In genomic region chr9:113741108-113741636, GRCm38 (mm10) we compare ENCODE assay signal across 8 mouse cellular contexts. TPM values are rescaled to one million over a fixed set of nuclear protein-coding genes. Genes with fewer than 3 reads are reported as not detected.
A peak's percentile ranks its signal among the peaks of the same experiment; 100 is the strongest.
DNase-seq lines count a peak whose midpoint lies in the region; ATAC-seq and TF ChIP-seq lines count a peak whose summit lies in the region.

Clasp2 (plus strand) TSS chr9:113741473.

- peaks cover 2% of the 10 kb centered on the region; the same call in 1 of the 2 replicates for H3K27me3 ChIP-seq in G1E (ENCODE audit: insufficient read depth, low read length)
- no peaks in the 10 kb centered on the region for H3K27me3 ChIP-seq in forebrain, embryonic 16.5 days (replicated peaks; ENCODE audit: control insufficient read depth, insufficient read depth, low read length)
- H3K27me3 ChIP-seq in neural tube, embryonic 15.5 days (replicated peaks), result no peaks in the 10 kb centered on the region

- peak within 1 kb of the TSS; percentile 45 for H3K27ac ChIP-seq in forebrain, embryonic 16.5 days (ENCODE audit: low read length)
- H3K27ac ChIP-seq in neural tube, embryonic 15.5 days (replicated peaks), result peak within 1 kb of the TSS; percentile 81

- WGBS in forebrain, embryonic 16.5 days, result under 1% methylated on average over 63 of the region's 63 CpGs
- WGBS in lung, adult 2 months, result under 1% methylated on average over 63 of the region's 63 CpGs
- under 1% methylated on average over 62 of the region's 63 CpGs for WGBS in neural tube, embryonic 15.5 days

- H3K9ac ChIP-seq in forebrain, embryonic 16.5 days (replicated peaks; ENCODE audit: low read depth, low read length), result peak within 1 kb of the TSS; percentile 73
- H3K9ac ChIP-seq in neural tube, embryonic 15.5 days (replicated peaks), result peak within 1 kb of the TSS; percentile 72

- TF ChIP-seq CTCF in G1E (IDR thresholded peaks at IDR 0.05; ENCODE audit: low read depth, low read length), result no peak
- no peak for TF ChIP-seq CTCF in lung, adult 2 months (IDR thresholded peaks at IDR 0.05; ENCODE audit: insufficient read depth, low read length)

- peak within 1 kb of the TSS; percentile 81 for H3K4me2 ChIP-seq in forebrain, embryonic 16.5 days (ENCODE audit: low read length)
- peak within 1 kb of the TSS; percentile 92 for H3K4me2 ChIP-seq in neural tube, embryonic 15.5 days

- intact Hi-C loops in heart, postnatal 25 days (cut with DNase I), result loop anchor here (2.0 to 10.0 kb wide), 4 partner anchors 32 to 374 kb away; partner anchors contain the start of gene Pdcd6ip

- peak within 1 kb of the TSS; percentile 99 for H3K4me3 ChIP-seq in G1E (ENCODE audit: low read depth, low read length)
- H3K4me3 ChIP-seq in forebrain, embryonic 16.5 days (replicated peaks; ENCODE audit: low read length), result peak within 1 kb of the TSS; percentile 97
- H3K4me3 ChIP-seq in lung, adult 2 months (replicated peaks; ENCODE audit: extremely low read depth, low read depth, low read length), result peak within 1 kb of the TSS; percentile 90
- peak within 1 kb of the TSS; percentile 99 for H3K4me3 ChIP-seq in neural tube, embryonic 15.5 days (replicated peaks)

- peak; percentile 63; the same call in 1 of the 2 replicates for TF ChIP-seq POLR2A in lung, adult 2 months (IDR thresholded peaks at IDR 0.05; ENCODE audit: borderline replicate concordance, extremely low read depth, low read depth, low read length)

- peak; percentile 63; the same call in 1 of the 2 replicates for ATAC-seq in G1E (ENCODE audit: extremely low read depth, insufficient number of reproducible peaks, low FRiP score, poor library complexity, severe bottlenecking)
- peak; percentile 97 for ATAC-seq in forebrain, embryonic 16.5 days
- peak; percentile 94 for ATAC-seq in neural tube, embryonic 15.5 days (ENCODE audit: low FRiP score)

- peak; percentile 85 for DNase-seq in G1E (ENCODE audit: low spot score)
- DNase-seq in cerebellum, adult 11-12 months, result peak; percentile 55
- peak; percentile 77 for DNase-seq in heart, postnatal 25 days (ENCODE audit: low spot score)
- DNase-seq in layer of hippocampus, adult 18-20 months (ENCODE audit: low spot score in 2 of 2), result peak; percentile 61 to 78
- DNase-seq in lung, adult 2 months, result peak; percentile 87
- peak; percentile 82 for DNase-seq in testis, postnatal 10 days (ENCODE audit: low spot score)

- peaks cover 20% of the 10 kb centered on the region for H3K36me3 ChIP-seq in G1E (replicated peaks)
- no peaks in the 10 kb centered on the region for H3K36me3 ChIP-seq in forebrain, embryonic 16.5 days (ENCODE audit: control insufficient read depth, insufficient read depth)
- H3K36me3 ChIP-seq in neural tube, embryonic 15.5 days, result no peaks in the 10 kb centered on the region

- no peaks in the 10 kb centered on the region for H3K9me3 ChIP-seq in G1E (replicated peaks)
- H3K9me3 ChIP-seq in forebrain, embryonic 16.5 days (ENCODE audit: control insufficient read depth, low read length), result no peaks in the 10 kb centered on the region
- H3K9me3 ChIP-seq in neural tube, embryonic 15.5 days (replicated peaks), result no peaks in the 10 kb centered on the region

- H3K4me1 ChIP-seq in G1E (ENCODE audit: insufficient read depth, low read depth, low read length), result peaks cover 29% of the 10 kb centered on the region
- H3K4me1 ChIP-seq in forebrain, embryonic 16.5 days (replicated peaks; ENCODE audit: control insufficient read depth, insufficient read depth, low read length), result peaks cover 12% of the 10 kb centered on the region
- peaks cover 6% of the 10 kb centered on the region for H3K4me1 ChIP-seq in lung, adult 2 months (ENCODE audit: control insufficient read depth, insufficient read depth, low read length)
- H3K4me1 ChIP-seq in neural tube, embryonic 15.5 days, result peaks cover 12% of the 10 kb centered on the region

RNA-seq across cellular contexts. Expression of gene Clasp2, which starts in this region (rescaled TPM):
- total RNA-seq in G1E (2014; fragmentation: Nextera tagmentation) (83.4 and 92.0 TPM in 2 replicates), G1E (2017) (40.4 and 41.8 TPM in 2 replicates)
- polyA plus RNA-seq in G1E (2012), result 7.9 and 8.7 TPM in 2 replicates
- 138 and 143 TPM in 2 replicates for polyA plus RNA-seq in forebrain, embryonic 16.5 days (2015; fragmentation: Nextera tagmentation; extraction: Ambion mirVana)
- 10 to 100 TPM; 48.0 to 57.5 TPM for total RNA-seq in heart, postnatal 25 days (2021)
- total RNA-seq in layer of hippocampus, adult 18-20 months (2021), result 100 to 1,000 TPM; 180 to 184 TPM
- 10.9 and 14.8 TPM in 2 replicates for polyA plus RNA-seq in lung, adult 2 months (2012; rRNA removed)
- polyA plus RNA-seq in neural tube, embryonic 15.5 days (2015; fragmentation: Nextera tagmentation; extraction: Ambion mirVana), result 107 and 123 TPM in 2 replicates

Comparison
In these comparisons a context has a peak if more than half of its experiments do, and no peak if none do; other contexts are left out.
1. Peak in every context shown above with its lines: DNase-seq, ATAC-seq, H3K4me3 ChIP-seq and H3K27ac ChIP-seq.